Mouse (Mus musculus): ENCODE data around the gene Pcdh9.

GRCm38 (mm10) chr14:93906928-93907327 is 16.4 kb upstream of the Pcdh9 start:
- TF ChIP-seq CTCF (IDR thresholded peaks at IDR 0.05; ENCODE audit: borderline replicate concordance, extremely low read depth, insufficient read depth, insufficient read length) (no peak), POLR2A (IDR thresholded peaks at IDR 0.05; ENCODE audit: borderline replicate concordance, extremely low read depth, insufficient read depth, insufficient read length, poor library complexity, severe bottlenecking) (no peak)

All from brain, embryonic 14.5 days (tissue).